Mouse (Mus musculus): ENCODE data around the gene Idh3a. TPM values are rescaled to one million over a fixed set of nuclear protein-coding genes. Genes with fewer than 3 reads are reported as not detected.
A peak's percentile ranks its signal among the peaks of the same experiment; 100 is the strongest.

Gene Idh3a
- total and polyA plus RNA-seq, 3 experiments = 367 to 582 (median 507) TPM

- no peak for TF ChIP-seq POLR2A (IDR thresholded peaks at IDR 0.05; ENCODE audit: insufficient read depth, low read depth, low read length)
- no peak for TF ChIP-seq CTCF (IDR thresholded peaks at IDR 0.05)
- no peak for TF ChIP-seq EP300 (IDR thresholded peaks at IDR 0.05; ENCODE audit: insufficient read depth, low read depth, low read length)
- H3K9ac ChIP-seq (ENCODE audit: low read depth, low read length) = no peak overlapping the region
- no peaks in the 10 kb centered on the region for H3K36me3 ChIP-seq (ENCODE audit: control insufficient read depth, insufficient read depth, low read length)
- peaks cover 2% of the 10 kb centered on the region for H3K4me1 ChIP-seq (ENCODE audit: control insufficient read depth, insufficient read depth, low read length)
- intact Hi-C loops (cut with DNase I) = no loop called here
- H3K4me3 ChIP-seq = no peak overlapping the region
- no peak overlapping the region for H3K27ac ChIP-seq
- WGBS = 81% methylated on average over 8 of the region's 8 CpGs
- no peaks in the 10 kb centered on the region for H3K27me3 ChIP-seq (ENCODE audit: control insufficient read depth, insufficient read depth, low read length)
- H3K79me2 ChIP-seq (replicated peaks; ENCODE audit: control insufficient read depth, insufficient read depth, low read length) = no peaks in the 10 kb centered on the region
- no peak for DNase-seq
Measured at GRCm38 (mm10) chr9:54558731-54559130, 27.4 kb upstream of the Idh3a start.

- Histone ChIP-seq H3K4me1 (ENCODE audit: control insufficient read depth, insufficient read depth, low read length) (peaks cover 2% of the 10 kb centered on the region), H3K36me3 (ENCODE audit: control insufficient read depth, insufficient read depth, low read length) (no peaks in the 10 kb centered on the region), H3K27me3 (ENCODE audit: control insufficient read depth, insufficient read depth, low read length) (no peaks in the 10 kb centered on the region), H3K79me2 (replicated peaks; ENCODE audit: control insufficient read depth, insufficient read depth, low read length) (no peaks in the 10 kb centered on the region), H3K4me3 (peak within 1 kb of the TSS; percentile 55), H3K27ac (no peak within 1 kb of the TSS; the same call in 1 of the 2 replicates), H3K9ac (ENCODE audit: low read depth, low read length) (peak within 1 kb of the TSS; percentile 66)
- WGBS = 3% methylated on average over 52 of the region's 54 CpGs
- TF ChIP-seq EP300 (IDR thresholded peaks at IDR 0.05; ENCODE audit: insufficient read depth, low read depth, low read length) (no peak), CTCF (IDR thresholded peaks at IDR 0.05) (peak; percentile 66), POLR2A (IDR thresholded peaks at IDR 0.05; ENCODE audit: insufficient read depth, low read depth, low read length) (peak; percentile 41; the same call in 1 of the 2 replicates)
- intact Hi-C loops (cut with DNase I) = loop anchor here (2.0 to 5.0 kb wide), 2 partner anchors 27 to 117 kb away; partner anchors contain the start of gene Idh3a
- peak; percentile 81 to 89 for DNase-seq
Measured at GRCm38 (mm10) chr9:54559771-54560471, 26.2 kb upstream of the Idh3a start, which contains the start of gene Cib2. Gene Cib2, minus strand, starts transcription at chr9:54560218.

GRCm38 (mm10) chr9:54560831-54561601 is 25.1 kb upstream of the Idh3a start:
- Histone ChIP-seq H3K4me3 (no peak overlapping the region), H3K4me1 (ENCODE audit: control insufficient read depth, insufficient read depth, low read length) (peaks cover 2% of the 10 kb centered on the region), H3K27ac (no peak overlapping the region), H3K79me2 (replicated peaks; ENCODE audit: control insufficient read depth, insufficient read depth, low read length) (no peaks in the 10 kb centered on the region), H3K36me3 (ENCODE audit: control insufficient read depth, insufficient read depth, low read length) (no peaks in the 10 kb centered on the region), H3K9ac (ENCODE audit: low read depth, low read length) (no peak overlapping the region), H3K27me3 (ENCODE audit: control insufficient read depth, insufficient read depth, low read length) (no peaks in the 10 kb centered on the region)
- WGBS = 84% methylated on average over 8 of the region's 8 CpGs
- no peak for DNase-seq
- TF ChIP-seq POLR2A (IDR thresholded peaks at IDR 0.05; ENCODE audit: insufficient read depth, low read depth, low read length) (no peak), EP300 (IDR thresholded peaks at IDR 0.05; ENCODE audit: insufficient read depth, low read depth, low read length) (no peak), CTCF (IDR thresholded peaks at IDR 0.05) (no peak)
- intact Hi-C loops (cut with DNase I) = loop anchor here (2.0 to 5.0 kb wide), 2 partner anchors 26 to 116 kb away; partner anchors contain the start of gene Idh3a

GRCm38 (mm10) chr9:54566958-54567357 is 19.2 kb upstream of the Idh3a start:
- Histone ChIP-seq H3K4me1 (ENCODE audit: control insufficient read depth, insufficient read depth, low read length) (no peaks in the 10 kb centered on the region), H3K79me2 (replicated peaks; ENCODE audit: control insufficient read depth, insufficient read depth, low read length) (no peaks in the 10 kb centered on the region), H3K27me3 (ENCODE audit: control insufficient read depth, insufficient read depth, low read length) (no peaks in the 10 kb centered on the region), H3K36me3 (ENCODE audit: control insufficient read depth, insufficient read depth, low read length) (no peaks in the 10 kb centered on the region), H3K27ac (no peak overlapping the region), H3K4me3 (no peak overlapping the region), H3K9ac (ENCODE audit: low read depth, low read length) (no peak overlapping the region)
- TF ChIP-seq POLR2A (IDR thresholded peaks at IDR 0.05; ENCODE audit: insufficient read depth, low read depth, low read length) (no peak), CTCF (IDR thresholded peaks at IDR 0.05) (no peak)
- intact Hi-C loops (cut with DNase I) = no loop called here
- DNase-seq = no peak
- WGBS = 30% methylated on average over 4 of the region's 4 CpGs

- 32% methylated on average over 2 of the region's 2 CpGs for WGBS
- H3K79me2 ChIP-seq (replicated peaks; ENCODE audit: control insufficient read depth, insufficient read depth, low read length) = no peaks in the 10 kb centered on the region
- H3K36me3 ChIP-seq (ENCODE audit: control insufficient read depth, insufficient read depth, low read length) = no peaks in the 10 kb centered on the region
- H3K9ac ChIP-seq (ENCODE audit: low read depth, low read length) = no peak overlapping the region
- intact Hi-C loops (cut with DNase I) = no loop called here
- no peak overlapping the region for H3K27ac ChIP-seq
- TF ChIP-seq CTCF (IDR thresholded peaks at IDR 0.05) = no peak
- TF ChIP-seq POLR2A (IDR thresholded peaks at IDR 0.05; ENCODE audit: insufficient read depth, low read depth, low read length) = no peak
- no peak for TF ChIP-seq EP300 (IDR thresholded peaks at IDR 0.05; ENCODE audit: insufficient read depth, low read depth, low read length)
- H3K4me1 ChIP-seq (ENCODE audit: control insufficient read depth, insufficient read depth, low read length) = no peaks in the 10 kb centered on the region
- H3K27me3 ChIP-seq (ENCODE audit: control insufficient read depth, insufficient read depth, low read length) = no peaks in the 10 kb centered on the region
- no peak for DNase-seq
- no peak overlapping the region for H3K4me3 ChIP-seq
Measured at GRCm38 (mm10) chr9:54568732-54569131, 17.4 kb upstream of the Idh3a start.
